8 mouse cellular contexts compared by ENCODE assay signal in genomic region chr5:138171695-138172491, GRCm38 (mm10). TPM values are rescaled to one million over a fixed set of nuclear protein-coding genes. Genes with fewer than 3 reads are reported as not detected.
DNase-seq lines count a peak whose midpoint lies in the region; ATAC-seq and TF ChIP-seq lines count a peak whose summit lies in the region.

Ap4m1 (plus strand) TSS chr5:138172002.
Mcm7 (minus strand) TSS chr5:138172422.

- peak; percentile 99 for DNase-seq in MEL (ENCODE audit: low read depth, low spot score)
- DNase-seq in cerebellum, adult 2 months, result peak; percentile 99
- peak; percentile 98 for DNase-seq in forebrain, postnatal 0 days
- peak; percentile 99 for DNase-seq in heart, postnatal 4 days
- peak; percentile 98 for DNase-seq in layer of hippocampus, adult 8-10 months (ENCODE audit: low spot score in 2 of 2)
- DNase-seq in ovary, adult 18-20 months (ENCODE audit: low spot score), result peak; percentile 96
- peak; percentile 94 for DNase-seq in thymus, postnatal 0 days (ENCODE audit: low spot score)

- peaks cover 0 to 10% of the 10 kb centered on the region in 2 experiments; a peak in 2 of 4 replicates for H3K4me1 ChIP-seq in MEL (ENCODE audit: control insufficient read depth in 1 of 2, insufficient read depth in 2 of 2, low read length in 2 of 2)
- no peaks in the 10 kb centered on the region; the same call in 1 of the 2 replicates for H3K4me1 ChIP-seq in cerebellum, adult 2 months (ENCODE audit: control insufficient read depth, insufficient read depth, low read length)
- peaks cover 15% of the 10 kb centered on the region for H3K4me1 ChIP-seq in forebrain, postnatal 0 days (ENCODE audit: insufficient read depth)
- H3K4me1 ChIP-seq in lung, embryonic 15.5 days, result peaks cover 23% of the 10 kb centered on the region

- H3K27me3 ChIP-seq in MEL (ENCODE audit: control insufficient read depth in 1 of 2, insufficient read depth in 2 of 2, low read length in 2 of 2), result no peaks in the 10 kb centered on the region
- no peaks in the 10 kb centered on the region for H3K27me3 ChIP-seq in cerebellum, adult 2 months (ENCODE audit: control insufficient read depth, insufficient read depth, low read length)
- H3K27me3 ChIP-seq in forebrain, postnatal 0 days (ENCODE audit: insufficient read depth, low read length), result no peaks in the 10 kb centered on the region
- H3K27me3 ChIP-seq in lung, embryonic 15.5 days, result no peaks in the 10 kb centered on the region

- peak within 1 kb of the TSS; percentile 99 for H3K9ac ChIP-seq in MEL (ENCODE audit: control insufficient read depth, low read depth, low read length, poor library complexity, severe bottlenecking)
- peak within 1 kb of the TSS; percentile 72 for H3K9ac ChIP-seq in forebrain, postnatal 0 days
- peak within 1 kb of the TSS; percentile 88 for H3K9ac ChIP-seq in lung, embryonic 15.5 days

- TF ChIP-seq CTCF in MEL (IDR thresholded peaks at IDR 0.05 in 2 of 3, conservative IDR thresholded peaks at IDR 0.05 in 1 of 3; ENCODE audit: control insufficient read depth in 1 of 3, insufficient read depth in 1 of 3, low read depth in 2 of 3, low read length in 3 of 3, poor library complexity in 1 of 3, severe bottlenecking in 1 of 3), result no peak
- TF ChIP-seq CTCF in cerebellum, adult 2 months (IDR thresholded peaks at IDR 0.05; ENCODE audit: borderline replicate concordance, insufficient read depth, low read depth, low read length), result no peak
- peak; percentile 19; the same call in 1 of the 2 replicates for TF ChIP-seq CTCF in forebrain, postnatal 0 days (IDR thresholded peaks at IDR 0.05; ENCODE audit: low read depth)

- peak; percentile 52 to 78; a peak in 3 of 4 replicates for TF ChIP-seq POLR2A in MEL (IDR thresholded peaks at IDR 0.05; ENCODE audit: control insufficient read depth in 1 of 2, insufficient read depth in 1 of 2, low read depth in 1 of 2, low read length in 2 of 2, poor library complexity in 1 of 2)
- TF ChIP-seq POLR2A in cerebellum, adult 2 months (IDR thresholded peaks at IDR 0.05; ENCODE audit: borderline replicate concordance, insufficient read depth, low read length), result no peak; the same call in 1 of the 2 replicates

- no peaks in the 10 kb centered on the region for H3K9me3 ChIP-seq in MEL (replicated peaks; ENCODE audit: insufficient read depth, low read length)
- no peaks in the 10 kb centered on the region for H3K9me3 ChIP-seq in forebrain, postnatal 0 days (ENCODE audit: low read length)
- H3K9me3 ChIP-seq in lung, embryonic 15.5 days, result no peaks in the 10 kb centered on the region

- H3K4me3 ChIP-seq in MEL (ENCODE audit: control insufficient read depth in 1 of 2, insufficient read depth in 1 of 2, low read depth in 2 of 2, low read length in 2 of 2), result peak within 1 kb of the TSS; percentile 63 to 88
- peak within 1 kb of the TSS; percentile 79 for H3K4me3 ChIP-seq in cerebellum, adult 2 months (replicated peaks; ENCODE audit: insufficient read depth, low read depth, low read length)
- H3K4me3 ChIP-seq in forebrain, postnatal 0 days (ENCODE audit: low read depth, low read length), result peak within 1 kb of the TSS; percentile 83
- peak within 1 kb of the TSS; percentile 82 for H3K4me3 ChIP-seq in lung, embryonic 15.5 days

- TF ChIP-seq EP300 in MEL (IDR thresholded peaks at IDR 0.05; ENCODE audit: low read depth in 1 of 2, low read length in 2 of 2), result peak in 1 of 2 experiments; percentile 22; a peak in 1 of 4 replicates

- H3K27ac ChIP-seq in MEL (ENCODE audit: control insufficient read depth, low read depth, low read length), result peak within 1 kb of the TSS; percentile 99
- H3K27ac ChIP-seq in cerebellum, adult 2 months (ENCODE audit: insufficient read depth, low read length), result peak within 1 kb of the TSS; percentile 22; the same call in 1 of the 2 replicates
- peak within 1 kb of the TSS; percentile 95 for H3K27ac ChIP-seq in forebrain, postnatal 0 days (ENCODE audit: low read depth, low read length)
- H3K27ac ChIP-seq in lung, embryonic 15.5 days, result peak within 1 kb of the TSS; percentile 97

- peak within 1 kb of the TSS; percentile 97 for H3K4me2 ChIP-seq in forebrain, postnatal 0 days (ENCODE audit: low read depth)
- H3K4me2 ChIP-seq in lung, embryonic 15.5 days, result peak within 1 kb of the TSS; percentile 80

- ATAC-seq in forebrain, postnatal 0 days, result peak; percentile 93
- ATAC-seq in lung, embryonic 15.5 days (ENCODE audit: borderline replicate concordance, extremely low read depth, low FRiP score, low TSS enrichment), result peak; percentile 94

- H3K36me3 ChIP-seq in MEL (ENCODE audit: control insufficient read depth in 1 of 2, insufficient read depth in 2 of 2, low read length in 2 of 2), result peaks cover 3 to 18% of the 10 kb centered on the region in 2 experiments; a peak in 3 of 4 replicates
- peaks cover 42% of the 10 kb centered on the region for H3K36me3 ChIP-seq in forebrain, postnatal 0 days (ENCODE audit: insufficient read depth)
- peaks cover 59% of the 10 kb centered on the region for H3K36me3 ChIP-seq in lung, embryonic 15.5 days

- under 1% methylated on average over 54 of the region's 54 CpGs for WGBS in cerebellum, adult 2 months
- WGBS in forebrain, postnatal 0 days, result under 1% methylated on average over 54 of the region's 54 CpGs
- WGBS in lung, embryonic 15.5 days, result under 1% methylated on average over 54 of the region's 54 CpGs

- no peak for TF ChIP-seq RAD21 in MEL (IDR thresholded peaks at IDR 0.05; ENCODE audit: low read depth, low read length)

- peaks cover 27% of the 10 kb centered on the region for H3K79me2 ChIP-seq in MEL (ENCODE audit: control insufficient read depth, insufficient read depth, low read length, poor library complexity)

TF ChIP-seq in MEL, 35 proteins besides CTCF, POLR2A, EP300 and RAD21 (continues in another document):
- TF ChIP-seq E2F4 (IDR thresholded peaks at IDR 0.05; ENCODE audit: borderline replicate concordance, low read depth, low read length) (peak; percentile 93), TAL1 (IDR thresholded peaks at IDR 0.05; ENCODE audit: low read length) (no peak), USF1 (IDR thresholded peaks at IDR 0.05; ENCODE audit: low read depth, low read length) (peak; percentile 96), MAZ (IDR thresholded peaks at IDR 0.05; ENCODE audit: low read depth, low read length) (no peak), SIN3A (IDR thresholded peaks at IDR 0.05; ENCODE audit: low read length) (peak; percentile 88), MAFK (IDR thresholded peaks at IDR 0.05; ENCODE audit: borderline replicate concordance, low read depth, low read length) (no peak), GATA1 (IDR thresholded peaks at IDR 0.05; ENCODE audit: low read depth, low read length) (peak; percentile 74), NELFE (IDR thresholded peaks at IDR 0.05; ENCODE audit: low read depth, low read length) (peak; percentile 74), ZC3H11A (IDR thresholded peaks at IDR 0.05; ENCODE audit: low read depth, low read length) (no peak), TBP (IDR thresholded peaks at IDR 0.05; ENCODE audit: low read depth, low read length) (peak; percentile 81), MEF2A (IDR thresholded peaks at IDR 0.05; ENCODE audit: extremely low read depth, insufficient replicate concordance, low read depth, low read length, poor library complexity, severe bottlenecking) (no peak), MXI1 (IDR thresholded peaks at IDR 0.05; ENCODE audit: low read depth, low read length) (peak; percentile 82), MYC (IDR thresholded peaks at IDR 0.05; ENCODE audit: low read depth, low read length) (peak; percentile 54), POLR2AphosphoS2 (IDR thresholded peaks at IDR 0.05; ENCODE audit: low read length) (peak; percentile 85; the same call in 1 of the 2 replicates), CHD1 (IDR thresholded peaks at IDR 0.05; ENCODE audit: low read depth, low read length) (no peak), HCFC1 (IDR thresholded peaks at IDR 0.05; ENCODE audit: low read depth, low read length) (peak; percentile 77), SMC3 (IDR thresholded peaks at IDR 0.05; ENCODE audit: low read depth, low read length) (no peak), MYB (IDR thresholded peaks at IDR 0.05; ENCODE audit: low read depth, low read length) (no peak), CHD2 (IDR thresholded peaks at IDR 0.05; ENCODE audit: low read length) (peak; percentile 78), ZNF384 (IDR thresholded peaks at IDR 0.05; ENCODE audit: low read depth, low read length) (no peak), USF2 (IDR thresholded peaks at IDR 0.05; ENCODE audit: borderline replicate concordance in 1 of 2, insufficient read depth in 1 of 2, low read depth in 1 of 2, low read length in 2 of 2) (peak in 1 of 2 experiments; percentile 60; a peak in 1 of 4 replicates), TCF12 (IDR thresholded peaks at IDR 0.05; ENCODE audit: low read depth, low read length) (peak; percentile 50; the same call in 1 of the 2 replicates), ELF1 (IDR thresholded peaks at IDR 0.05; ENCODE audit: low read depth, low read length) (0 out of 2 replicates have a peak, but pooled peaks have one; percentile 6)

RNA-seq across cellular contexts. Expression of gene Ap4m1, which starts in this region (rescaled TPM):
- total RNA-seq in MEL (2012; rRNA removed), result 19.1 and 22.2 TPM in 2 replicates
- 10 to 100 TPM in 1 of 2 experiments, not detected in 1; 38.5 TPM for polyA plus RNA-seq in MEL (2012; ENCODE audit: insufficient read depth in 1 of 2, insufficient read length in 2 of 2, low read depth in 1 of 2, low replicate concordance in 2 of 2, missing spikeins in 1 of 2)
- 25.8 and 28.3 TPM in 2 replicates for polyA plus RNA-seq in cerebellum, adult 2 months (2012; rRNA removed)
- 56.8 and 57.0 TPM in 2 replicates for total RNA-seq in forebrain, postnatal 0 days (2014; rRNA removed)
- polyA plus RNA-seq in forebrain, postnatal 0 days (2015; fragmentation: Nextera tagmentation; extraction: Ambion mirVana), result 11.1 and 16.4 TPM in 2 replicates
- total RNA-seq in heart, postnatal 4 days (2021), result 10 to 100 TPM; 14.0 to 16.7 TPM
- 10 to 100 TPM; 24.7 to 32.5 (median 28.9) TPM for total RNA-seq in layer of hippocampus, adult 8-10 months (2022)
- 22.8 and 26.2 TPM in 2 replicates for polyA plus RNA-seq in lung, embryonic 15.5 days (2015; fragmentation: Nextera tagmentation; extraction: Ambion mirVana)
- polyA plus RNA-seq in thymus, postnatal 0 days (2015; fragmentation: Nextera tagmentation; extraction: Ambion mirVana), result 9.2 and 9.8 TPM in 2 replicates

RNA-seq across cellular contexts. Expression of gene Mcm7, which starts in this region (rescaled TPM):
- total RNA-seq in MEL (2012; rRNA removed), result 202 TPM in 2 replicates
- 100 to 1,000 TPM; 255 to 565 TPM for polyA plus RNA-seq in MEL (2012; ENCODE audit: insufficient read depth in 1 of 2, insufficient read length in 2 of 2, low read depth in 1 of 2, low replicate concordance in 2 of 2, missing spikeins in 1 of 2)
- polyA plus RNA-seq in cerebellum, adult 2 months (2012; rRNA removed), result 23.0 and 24.5 TPM in 2 replicates
- total RNA-seq in forebrain, postnatal 0 days (2014; rRNA removed), result 57.9 and 62.4 TPM in 2 replicates
- 64.9 and 69.9 TPM in 2 replicates for polyA plus RNA-seq in forebrain, postnatal 0 days (2015; fragmentation: Nextera tagmentation; extraction: Ambion mirVana)
- total RNA-seq in heart, postnatal 4 days (2021), result 10 to 100 TPM; 80.5 to 86.4 TPM
- 10 to 100 TPM; 14.1 to 17.9 (median 16.0) TPM for total RNA-seq in layer of hippocampus, adult 8-10 months (2022)
- 216 and 228 TPM in 2 replicates for polyA plus RNA-seq in lung, embryonic 15.5 days (2015; fragmentation: Nextera tagmentation; extraction: Ambion mirVana)
- polyA plus RNA-seq in thymus, postnatal 0 days (2015; fragmentation: Nextera tagmentation; extraction: Ambion mirVana), result 281 and 296 TPM in 2 replicates

Comparison
In these comparisons a context has a peak if more than half of its experiments do, and no peak if none do; other contexts are left out.
1. Peak in every context shown above with its lines: DNase-seq, ATAC-seq, H3K4me3 ChIP-seq and H3K27ac ChIP-seq.
2. H3K27ac ChIP-seq: peak in every context shown above with its lines; median percentile 99 in MEL; 97 in lung, embryonic 15.5 days; 95 in forebrain, postnatal 0 days; 22 in cerebellum, adult 2 months.